In the genomic region with DNA sequence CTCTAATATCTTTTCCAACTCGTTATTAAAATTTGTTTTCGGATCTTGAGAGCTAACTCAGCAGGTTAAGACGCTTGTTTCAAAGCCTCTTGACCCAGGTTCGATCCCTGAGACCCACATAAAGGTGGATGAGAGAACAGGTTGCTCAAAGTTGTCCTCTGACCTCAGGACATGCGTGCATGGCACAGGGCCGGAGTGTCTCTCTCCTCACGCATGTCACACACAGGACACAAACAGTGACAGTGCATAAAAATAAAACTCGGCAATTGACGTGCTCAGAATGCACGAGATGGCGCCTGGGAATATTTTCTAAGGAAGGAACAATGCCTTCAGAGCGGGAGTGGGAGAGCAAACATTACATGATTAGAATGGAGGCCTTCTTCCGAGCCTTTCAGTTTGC, we compare ENCODE assay signal across 1 mouse cellular context.
TF ChIP-seq lines count a peak whose summit lies in the region.

No protein-coding gene starts in this region.

TF ChIP-seq in myocyte, 11 proteins besides CTCF, POLR2A, EP300 and RAD21 (continued from another document):
- TF ChIP-seq E2F4 (IDR thresholded peaks at IDR 0.05; ENCODE audit: insufficient read depth), result no peak
TF ChIP-seq in myocyte: peak in this region for 0.
